Mouse (Mus musculus) heart, postnatal 0 days (tissue): Measurements from ENCODE around the gene Flnc. TPM values are rescaled to one million over a fixed set of nuclear protein-coding genes. Genes with fewer than 3 reads are reported as not detected.

Experiments
- ATAC-seq: fragments of 200-750 bp; cut with Nextera tagmentation; 2 replicates; pipeline ENCODE4 v1.8.0; 2017; ENCODE audit warnings: low read depth, moderate number of reproducible peaks, moderate library complexity; ENCODE audit not compliant: insufficient read depth
- DNase-seq: peaks from one replicate; pipeline ENCODE4 v3.0.0-alpha.2; 2016; ENCODE audit warnings: low spot score
- H3K27ac ChIP-seq: fragments of 300-500 bp; sonication (generic); 2 replicates; pipeline ENCODE4 v1.5.1; 2014; ENCODE audit warnings: low read depth, mild to moderate bottlenecking
- H3K27me3 ChIP-seq: fragments of 300-500 bp; sonication (generic); 2 replicates; pipeline ENCODE4 v1.6.1; 2014; ENCODE audit warnings: low read length, mixed read lengths; ENCODE audit not compliant: control insufficient read depth, insufficient read depth
- H3K36me3 ChIP-seq: fragments of 300-500 bp; sonication (generic); replicated peaks from 2 replicates; pipeline ENCODE4 v1.6.1; 2014; ENCODE audit warnings: low read length, mixed read lengths; ENCODE audit not compliant: control insufficient read depth, insufficient read depth
- H3K4me1 ChIP-seq: fragments of 300-500 bp; sonication (generic); 2 replicates; pipeline ENCODE4 v1.6.1; 2014; ENCODE audit warnings: antibody characterized with exemption; ENCODE audit not compliant: control insufficient read depth, insufficient read depth
- H3K4me2 ChIP-seq: fragments of 300-500 bp; sonication (generic); 2 replicates; pipeline ENCODE4 v1.6.1; 2014; ENCODE audit warnings: low read depth, mild to moderate bottlenecking, low read length, moderate library complexity
- H3K4me3 ChIP-seq: fragments of 300-500 bp; sonication (generic); 2 replicates; pipeline ENCODE4 v1.5.1; 2014; ENCODE audit warnings: low read depth, low read length
- H3K9ac ChIP-seq: fragments of 300-500 bp; sonication (generic); replicated peaks from 2 replicates; pipeline ENCODE4 v1.6.1; 2014; ENCODE audit warnings: low read depth, low read length, mixed read lengths
- H3K9me3 ChIP-seq: fragments of 300-500 bp; sonication (generic); replicated peaks from 2 replicates; pipeline ENCODE4 v1.6.1; 2016; ENCODE audit warnings: low read length; ENCODE audit not compliant: control insufficient read depth
- CTCF ChIP-seq: IDR thresholded peaks from 2 replicates; pipeline ENCODE4 v1.5.1; 2016; ENCODE audit warnings: antibody characterized with exemption, control low read depth, low read depth
- EP300 ChIP-seq: IDR thresholded peaks from 2 replicates; pipeline ENCODE4 v1.6.1; 2016; ENCODE audit warnings: antibody characterized with exemption, low read depth
- WGBS: fragments of 180-500 bp; shearing (Covaris S2); extraction: QIAGEN DNeasy Blood & Tissue Kit; methylation state at CpG from one replicate; pipeline ENCODE4 v1.1.7; 2014; 5-methylcytosine and 5-hydroxymethylcytosine counted together
- polyA plus RNA-seq: library from polyadenylated mRNA; unstranded; fragments of >200 nt; fragmentation: Nextera tagmentation; extraction: Ambion mirVana; gene quantifications from 2 replicates; pipeline ENCODE4 v1.2.1, GENCODE M21; 2015
- total RNA-seq: library from RNA; depleted of rRNA; stranded (reverse); fragments of >200 nt; gene quantifications from 2 replicates; pipeline ENCODE4 v1.2.3, GENCODE M21; 2014; ENCODE audit warnings: low replicate concordance

The Flnc gene
- total and polyA plus RNA-seq, 2 experiments from 2014 or later: 24.3 to 241 TPM

DNA sequence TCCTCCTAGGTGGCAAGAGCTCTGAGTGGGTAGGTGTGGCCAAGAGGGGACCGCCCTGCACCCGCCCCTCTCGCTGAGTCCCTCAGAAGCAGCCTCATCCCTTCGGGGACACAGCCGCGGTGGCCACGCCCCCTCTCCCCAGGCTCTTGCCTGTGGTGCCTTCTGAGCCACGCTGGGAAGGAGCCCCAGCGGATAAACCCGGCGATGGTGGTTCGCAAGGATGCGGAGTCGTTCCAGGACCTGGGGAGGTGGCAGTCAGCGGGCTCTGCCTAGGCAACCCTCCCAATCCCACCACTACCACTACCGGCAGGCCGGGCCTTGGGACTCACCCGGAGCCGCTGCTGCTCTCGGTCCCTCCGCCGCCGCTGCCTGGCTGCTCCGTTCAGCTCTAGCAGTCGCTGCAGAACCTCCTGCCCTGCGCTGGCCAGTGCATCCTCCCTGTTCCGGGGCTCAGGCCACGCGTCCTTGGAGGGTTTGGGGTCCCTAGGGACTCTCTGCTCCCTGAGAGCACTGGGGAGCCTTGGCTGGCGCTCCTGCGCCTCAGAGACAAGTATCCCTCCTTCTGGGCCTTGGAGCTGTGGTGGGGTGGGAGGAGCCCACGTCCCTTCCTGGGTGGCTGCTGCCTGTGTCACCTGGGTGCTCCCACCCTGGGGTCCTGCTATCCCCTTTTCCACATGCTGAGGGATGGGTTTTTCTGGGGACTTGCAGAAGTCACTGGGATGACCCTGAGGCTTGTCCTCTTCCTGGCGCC lies 41.1 kb downstream of the Flnc start:
- H3K36me3 ChIP-seq: peaks cover 12% of the 10 kb centered on the region
- no peaks in the 10 kb centered on the region for H3K27me3 ChIP-seq
- H3K4me3 ChIP-seq: peak overlapping the region; percentile 45
- no peaks in the 10 kb centered on the region for H3K9me3 ChIP-seq
- TF ChIP-seq CTCF (no peak), EP300 (no peak)
- peaks cover 8% of the 10 kb centered on the region for H3K4me1 ChIP-seq
- ATAC-seq (peak; percentile 86), DNase-seq (peak; percentile 75)
- H3K27ac ChIP-seq: no peak overlapping the region
- H3K4me2 ChIP-seq: peak overlapping the region; percentile 67
- peak overlapping the region; percentile 40 for H3K9ac ChIP-seq
- WGBS: 5% methylated on average over 32 of the region's 33 CpGs

DNA sequence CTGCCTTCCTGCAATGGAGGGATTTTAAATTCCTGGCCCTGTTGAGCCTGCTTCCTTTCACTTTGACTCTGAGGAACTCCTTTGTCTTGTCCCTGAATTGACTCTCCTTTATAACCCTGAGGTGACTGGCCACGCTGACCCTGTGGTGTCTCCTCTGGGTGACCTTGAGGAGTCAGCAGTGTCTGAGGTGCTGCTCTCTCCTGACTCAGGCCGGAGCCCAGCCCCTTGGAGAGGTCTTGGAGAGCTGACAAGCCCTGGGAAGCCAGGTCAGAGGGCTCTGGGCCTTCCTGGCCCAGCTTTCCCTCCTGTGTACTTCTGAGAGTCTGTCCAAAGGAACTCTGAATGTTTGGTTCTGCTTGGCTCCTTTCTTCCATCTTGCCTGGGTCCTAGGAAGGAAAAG lies 41.7 kb downstream of the Flnc start:
- no peak for DNase-seq
- H3K27me3 ChIP-seq: no peaks in the 10 kb centered on the region
- WGBS: 42% methylated on average over 2 of the region's 2 CpGs
- H3K9me3 ChIP-seq: no peaks in the 10 kb centered on the region
- H3K9ac ChIP-seq: no peak overlapping the region
- H3K4me2 ChIP-seq: no peak overlapping the region; the same call in 1 of the 2 replicates
- peaks cover 8% of the 10 kb centered on the region for H3K4me1 ChIP-seq
- H3K36me3 ChIP-seq: peaks cover 12% of the 10 kb centered on the region
- H3K27ac ChIP-seq: no peak overlapping the region
- ATAC-seq: no peak
- TF ChIP-seq EP300 (no peak), CTCF (no peak)
- H3K4me3 ChIP-seq: no peak overlapping the region

GRCm38 (mm10) chr6:29482691-29483090 lies 49.6 kb downstream of the Flnc start:
- 93% methylated on average over 13 of the region's 13 CpGs for WGBS
- Histone ChIP-seq H3K27me3 (peaks cover 10% of the 10 kb centered on the region), H3K4me3 (no peak overlapping the region), H3K36me3 (no peaks in the 10 kb centered on the region), H3K9ac (no peak overlapping the region), H3K27ac (no peak overlapping the region), H3K4me2 (no peak overlapping the region), H3K9me3 (no peaks in the 10 kb centered on the region), H3K4me1 (no peaks in the 10 kb centered on the region)
- TF ChIP-seq CTCF (no peak), EP300 (no peak)
- DNase-seq (no peak), ATAC-seq (no peak)

DNA sequence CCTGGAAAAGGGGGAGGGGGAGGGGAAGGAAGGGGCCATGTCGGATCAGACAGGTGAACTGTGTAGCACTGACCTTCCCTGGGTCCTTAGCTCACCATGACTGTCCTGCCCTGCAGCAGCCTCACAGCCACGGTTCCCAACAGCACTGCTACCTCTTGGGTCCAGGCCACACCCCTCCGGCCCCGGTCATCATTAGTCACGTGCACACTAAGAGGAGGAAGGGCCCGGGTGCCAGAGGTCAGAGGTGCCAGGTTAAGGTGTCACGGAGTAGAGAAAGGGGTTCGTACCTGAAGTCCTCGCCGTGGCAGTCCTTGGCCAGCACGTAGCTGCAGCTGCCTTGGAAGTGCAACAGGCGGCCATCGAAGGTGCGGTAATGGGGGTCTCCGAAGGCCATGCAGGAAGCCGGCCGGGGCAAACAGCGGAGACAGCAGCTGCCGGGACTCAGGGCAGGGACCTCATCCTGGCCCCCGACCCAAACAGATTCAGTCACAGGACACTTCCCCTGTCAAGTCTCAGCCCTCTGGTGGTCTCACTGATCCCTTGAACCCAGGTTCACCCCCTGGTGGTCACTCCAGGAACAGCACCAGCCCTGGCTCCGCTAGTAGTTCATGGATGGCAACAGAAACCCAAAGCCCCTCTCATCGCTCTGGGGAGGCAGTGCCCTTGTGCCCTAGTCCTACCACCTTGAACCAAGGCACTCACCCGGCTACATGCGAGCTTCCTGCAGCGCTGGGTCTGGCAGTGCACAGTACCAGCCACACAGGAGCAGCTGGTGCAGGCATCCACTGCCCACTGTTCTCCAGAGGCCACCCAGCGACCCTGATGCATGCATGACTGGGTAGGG lies 51.9 kb downstream of the Flnc start:
- Histone ChIP-seq H3K36me3 (no peaks in the 10 kb centered on the region), H3K9ac (no peak overlapping the region), H3K27ac (no peak overlapping the region), H3K4me2 (peak overlapping the region; percentile 81), H3K4me1 (no peaks in the 10 kb centered on the region), H3K9me3 (no peaks in the 10 kb centered on the region), H3K4me3 (peak overlapping the region; percentile 45), H3K27me3 (peaks cover 10% of the 10 kb centered on the region)
- ATAC-seq (peak; percentile 75), DNase-seq (peak; percentile 21)
- TF ChIP-seq EP300 (no peak), CTCF (peak; percentile 90)
- 7% methylated on average over 26 of the region's 26 CpGs for WGBS

GRCm38 (mm10) chr6:29485951-29486350 lies 52.9 kb downstream of the Flnc start:
- Histone ChIP-seq H3K27me3 (peaks cover 12% of the 10 kb centered on the region), H3K4me2 (no peak overlapping the region), H3K27ac (no peak overlapping the region), H3K4me3 (no peak overlapping the region), H3K9ac (no peak overlapping the region), H3K4me1 (no peaks in the 10 kb centered on the region), H3K9me3 (no peaks in the 10 kb centered on the region), H3K36me3 (no peaks in the 10 kb centered on the region)
- WGBS: 65% methylated on average over 2 of the region's 2 CpGs
- no peak for DNase-seq
- no peak for TF ChIP-seq EP300
- TF ChIP-seq CTCF: no peak
- ATAC-seq: no peak
